Mouse (Mus musculus) kidney, embryonic 15.5 days (tissue): ENCODE measurements at regions not wholly inside any gene's neighbourhood (a gene's known extent, or its start where the extent isn't known, plus 50 kb on each side); places are given as distances from the start of the nearest gene placed in this dataset.

Source experiments
- ATAC-seq: fragments of 200-750 bp; cut with Nextera tagmentation; replicated peaks from 2 replicates; pipeline ENCODE4 v1.8.0; 2017; ENCODE audit warnings: moderate TSS enrichment; ENCODE audit not compliant: low FRiP score
- H3K27ac ChIP-seq: fragments of 300-500 bp; sonication (generic); 2 replicates; pipeline ENCODE4 v1.5.1; 2015; ENCODE audit warnings: mild to moderate bottlenecking, inconsistent platforms
- H3K27me3 ChIP-seq: fragments of 300-500 bp; sonication (generic); 2 replicates; pipeline ENCODE4 v1.6.1; 2015; ENCODE audit warnings: inconsistent platforms
- H3K36me3 ChIP-seq: fragments of 300-500 bp; sonication (generic); 2 replicates; pipeline ENCODE4 v1.6.1; 2015; ENCODE audit warnings: inconsistent platforms
- H3K4me1 ChIP-seq: fragments of 300-500 bp; sonication (generic); 2 replicates; pipeline ENCODE4 v1.6.1; 2015; ENCODE audit warnings: inconsistent platforms
- H3K4me2 ChIP-seq: fragments of 300-500 bp; sonication (generic); 2 replicates; pipeline ENCODE4 v1.6.1; 2015; ENCODE audit warnings: moderate library complexity, mild to moderate bottlenecking, inconsistent platforms
- H3K4me3 ChIP-seq: fragments of 300-500 bp; sonication (generic); replicated peaks from 2 replicates; pipeline ENCODE4 v1.5.1; 2015; ENCODE audit warnings: mild to moderate bottlenecking, inconsistent platforms
- H3K9ac ChIP-seq: fragments of 300-500 bp; sonication (generic); 2 replicates; pipeline ENCODE4 v1.6.1; 2015; ENCODE audit warnings: mild to moderate bottlenecking, inconsistent platforms
- H3K9me3 ChIP-seq: fragments of 300-500 bp; sonication (generic); replicated peaks from 2 replicates; pipeline ENCODE4 v1.6.1; 2016; ENCODE audit warnings: inconsistent platforms
- WGBS: fragments of 180-500 bp; shearing (Covaris S2); methylation state at CpG from one replicate; pipeline ENCODE4 v1.1.7; 2015; ENCODE audit warnings: mixed read lengths; 5-methylcytosine and 5-hydroxymethylcytosine counted together

DNA sequence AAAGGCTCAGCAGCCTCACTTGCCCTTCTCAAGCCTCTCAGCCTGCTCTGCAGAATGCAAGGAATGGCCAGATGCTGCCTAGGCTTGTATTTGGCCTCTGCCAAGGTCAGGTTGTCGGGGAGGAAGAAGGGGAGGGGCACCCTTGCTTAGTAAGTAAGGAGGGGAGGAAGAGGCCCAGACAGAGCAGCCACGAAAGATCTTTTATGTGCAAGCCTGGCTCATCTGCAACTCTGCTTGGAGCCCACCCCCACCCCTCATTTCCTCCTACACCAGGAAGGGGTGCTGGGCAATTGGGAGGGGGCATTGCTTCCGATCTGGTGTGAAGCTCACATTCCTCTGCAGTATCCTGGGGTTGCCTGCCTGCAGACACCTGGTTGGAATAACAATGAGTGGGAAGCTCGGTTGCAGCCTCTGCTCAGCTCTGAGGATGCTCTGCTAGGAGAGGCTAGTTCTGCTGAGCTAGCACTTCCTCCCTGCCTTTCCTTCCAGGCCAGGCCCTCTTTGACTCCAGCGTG is 1169.9 kb upstream of the A1bg start:
- no peaks in the 10 kb centered on the region for H3K36me3 ChIP-seq
- H3K4me3 ChIP-seq = no peak overlapping the region
- 3% methylated on average over 5 of the region's 5 CpGs for WGBS
- no peak overlapping the region for H3K4me2 ChIP-seq
- H3K27me3 ChIP-seq = no peaks in the 10 kb centered on the region
- no peak overlapping the region for H3K9ac ChIP-seq
- H3K4me1 ChIP-seq = peaks cover 17% of the 10 kb centered on the region
- no peaks in the 10 kb centered on the region for H3K9me3 ChIP-seq
- peak overlapping the region; percentile 38; the same call in 1 of the 2 replicates for H3K27ac ChIP-seq
- ATAC-seq = peak; percentile 76

DNA sequence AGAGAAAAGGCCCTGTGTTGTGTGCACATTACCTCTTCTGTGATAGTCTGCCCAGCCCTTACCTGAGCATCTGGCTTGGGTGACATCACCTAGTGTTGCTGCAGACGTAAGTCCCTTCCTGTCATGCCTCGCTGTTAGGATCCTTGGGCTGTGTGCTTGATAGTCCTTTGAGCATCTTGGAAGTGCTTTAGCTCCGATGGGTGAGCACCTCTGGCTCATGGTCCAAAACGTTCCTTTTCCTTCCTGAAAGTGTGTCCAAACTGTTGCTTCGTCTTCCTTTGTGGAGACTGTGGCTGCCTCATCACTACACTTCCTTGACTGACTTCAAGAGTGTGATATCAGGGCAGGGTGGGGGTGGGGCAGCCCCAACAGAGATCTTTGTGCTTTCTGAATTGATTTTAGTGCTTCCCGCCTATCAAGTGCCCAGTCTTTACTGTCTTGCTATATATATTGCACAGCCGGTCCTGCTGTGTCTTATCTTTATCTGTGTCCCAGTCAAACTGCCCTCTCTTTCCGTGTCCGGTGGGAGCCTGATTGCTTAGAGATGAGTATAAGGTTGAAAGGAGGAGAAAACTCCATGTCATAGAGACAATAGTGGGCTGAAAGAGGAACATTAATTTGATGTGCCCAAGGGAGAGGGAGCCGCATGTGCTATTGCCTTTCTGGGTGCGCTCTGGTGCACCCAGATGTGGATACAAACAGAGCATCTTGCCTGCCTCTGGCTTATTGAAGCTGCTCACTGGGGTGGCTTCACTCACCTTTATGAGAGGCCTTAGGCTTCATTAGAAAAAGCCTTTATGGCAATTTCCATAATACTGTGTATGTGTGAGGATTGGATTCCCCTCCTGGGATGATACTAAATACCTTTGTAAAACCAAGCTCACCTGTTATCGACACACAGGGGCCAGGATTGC is 1169.2 kb upstream of the A1bg start:
- Histone ChIP-seq H3K9ac (no peak overlapping the region), H3K4me2 (no peak overlapping the region), H3K4me3 (no peak overlapping the region), H3K27ac (peak overlapping the region; percentile 38), H3K36me3 (no peaks in the 10 kb centered on the region), H3K4me1 (peaks cover 21% of the 10 kb centered on the region), H3K9me3 (no peaks in the 10 kb centered on the region), H3K27me3 (no peaks in the 10 kb centered on the region)
- WGBS = 52% methylated on average over 12 of the region's 12 CpGs
- ATAC-seq = no peak

DNA sequence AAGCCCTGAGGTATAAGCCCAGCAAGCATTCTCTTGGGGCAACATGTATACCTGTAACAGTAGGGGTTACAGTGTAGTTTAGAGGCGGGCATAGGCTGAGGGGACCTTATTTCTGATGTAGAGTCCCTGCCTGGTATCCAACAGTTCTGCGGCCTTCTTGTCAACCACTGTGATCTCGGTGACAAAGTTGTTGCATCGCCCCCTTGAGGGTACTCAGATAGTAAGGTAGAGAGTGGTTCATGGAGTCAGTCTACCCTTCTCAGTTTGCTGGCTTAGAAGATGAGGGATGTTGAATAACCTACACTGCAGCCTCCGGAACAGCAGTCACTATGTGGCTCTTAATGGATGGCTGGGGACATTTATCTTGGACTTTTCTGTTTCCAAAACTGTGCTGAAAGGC is 1168.3 kb upstream of the A1bg start:
- H3K4me2 ChIP-seq = no peak overlapping the region
- 89% methylated on average over 5 of the region's 5 CpGs for WGBS
- ATAC-seq = no peak
- H3K36me3 ChIP-seq = no peaks in the 10 kb centered on the region
- no peak overlapping the region for H3K4me3 ChIP-seq
- no peaks in the 10 kb centered on the region for H3K27me3 ChIP-seq
- peaks cover 21% of the 10 kb centered on the region for H3K4me1 ChIP-seq
- no peak overlapping the region for H3K9ac ChIP-seq
- no peaks in the 10 kb centered on the region for H3K9me3 ChIP-seq
- no peak overlapping the region for H3K27ac ChIP-seq

DNA sequence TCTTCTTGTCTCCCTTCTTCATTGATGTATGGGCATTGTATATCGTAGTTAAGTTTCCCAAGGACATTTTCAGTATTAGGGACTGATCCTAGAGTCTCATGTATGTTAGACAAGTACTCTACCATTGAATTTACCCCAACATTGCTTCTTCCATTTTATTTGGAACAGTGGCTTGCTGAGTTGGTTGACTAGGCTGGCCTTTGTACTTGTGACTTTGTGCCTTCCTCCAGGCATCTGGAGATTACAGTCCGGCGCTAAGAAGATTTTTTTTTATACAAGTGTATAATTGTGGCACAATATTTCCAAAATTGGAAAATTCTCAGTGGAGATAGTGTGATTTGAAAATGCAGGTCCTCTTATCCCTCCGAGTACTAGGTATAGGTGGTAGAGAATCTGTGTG is 1165.5 kb upstream of the A1bg start:
- Histone ChIP-seq H3K27me3 (no peaks in the 10 kb centered on the region), H3K9me3 (no peaks in the 10 kb centered on the region), H3K9ac (no peak overlapping the region), H3K4me1 (peaks cover 21% of the 10 kb centered on the region), H3K36me3 (no peaks in the 10 kb centered on the region), H3K4me2 (no peak overlapping the region), H3K4me3 (no peak overlapping the region), H3K27ac (no peak overlapping the region)
- ATAC-seq = no peak
- 93% methylated on average over 4 of the region's 4 CpGs for WGBS

DNA sequence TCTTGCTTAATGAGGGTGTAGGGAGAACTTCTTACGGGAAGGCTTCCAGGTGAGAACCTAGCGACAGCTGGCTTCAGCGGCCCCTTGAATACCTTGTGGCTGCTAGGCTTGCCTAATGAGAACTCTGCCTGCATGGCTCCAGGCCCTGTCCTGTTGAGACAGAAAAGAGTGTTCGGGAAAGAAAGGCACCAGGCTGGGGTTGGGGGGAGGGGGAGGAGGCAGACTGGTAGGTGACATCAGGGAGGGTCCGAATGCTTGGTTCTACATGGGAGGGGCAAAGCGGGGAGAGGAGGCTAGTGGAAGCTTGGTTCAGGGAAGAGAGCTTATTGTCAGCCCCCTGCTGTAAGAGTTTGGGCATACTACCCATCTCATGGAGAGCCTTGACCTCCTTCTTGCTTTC is 1164.9 kb upstream of the A1bg start:
- Histone ChIP-seq H3K4me1 (peaks cover 17% of the 10 kb centered on the region), H3K9me3 (no peaks in the 10 kb centered on the region), H3K36me3 (no peaks in the 10 kb centered on the region), H3K27ac (no peak overlapping the region), H3K4me3 (no peak overlapping the region), H3K9ac (no peak overlapping the region), H3K27me3 (no peaks in the 10 kb centered on the region), H3K4me2 (no peak overlapping the region)
- 67% methylated on average over 6 of the region's 6 CpGs for WGBS
- ATAC-seq = no peak

DNA sequence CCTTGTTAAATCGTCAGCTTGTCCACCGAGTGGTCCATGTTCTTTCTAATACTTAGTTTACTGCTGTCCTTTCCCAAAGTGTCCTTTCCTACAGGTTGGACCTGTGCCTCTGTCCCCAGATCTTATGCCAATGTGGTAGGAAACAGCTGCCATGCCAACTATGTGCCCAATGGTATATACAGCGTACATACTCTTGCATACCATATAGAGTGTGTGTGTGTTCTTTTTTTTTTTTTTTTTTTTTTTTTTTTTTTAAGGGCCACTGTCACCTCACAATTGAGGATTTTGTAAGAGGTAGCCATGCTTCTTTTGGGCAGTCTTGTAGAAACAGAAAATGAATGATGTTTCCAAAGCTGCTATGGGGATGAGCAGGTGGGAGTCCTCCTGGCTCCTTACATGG is 1163.2 kb upstream of the A1bg start:
- ATAC-seq = no peak
- Histone ChIP-seq H3K36me3 (no peaks in the 10 kb centered on the region), H3K4me2 (no peak overlapping the region), H3K9me3 (no peaks in the 10 kb centered on the region), H3K9ac (no peak overlapping the region), H3K27me3 (no peaks in the 10 kb centered on the region), H3K27ac (no peak overlapping the region), H3K4me1 (peaks cover 5% of the 10 kb centered on the region), H3K4me3 (no peak overlapping the region)
- WGBS = 91% methylated on average over 3 of the region's 3 CpGs

DNA sequence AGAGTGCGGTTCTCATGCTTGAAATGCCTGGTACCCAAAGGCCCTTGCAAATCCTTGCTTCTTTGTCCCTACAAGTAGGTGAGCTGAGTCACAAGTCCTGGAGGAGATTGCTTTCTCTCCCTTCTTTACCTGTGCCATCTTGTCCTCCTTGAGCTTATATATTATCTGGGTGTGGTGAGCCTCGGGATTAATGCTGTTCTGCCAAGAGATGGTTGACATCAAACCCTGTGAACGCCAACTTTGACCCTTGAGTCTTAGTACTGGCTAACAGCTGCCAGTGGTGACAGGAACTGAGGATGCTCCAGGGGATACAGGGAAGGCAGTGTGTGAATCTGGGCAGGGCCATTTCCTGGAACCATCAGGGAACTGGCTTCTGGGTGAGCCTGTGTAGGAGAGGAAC is 1160.5 kb upstream of the A1bg start:
- Histone ChIP-seq H3K27ac (no peak overlapping the region), H3K4me3 (no peak overlapping the region), H3K4me1 (peaks cover 9% of the 10 kb centered on the region), H3K36me3 (no peaks in the 10 kb centered on the region), H3K4me2 (no peak overlapping the region), H3K9me3 (no peaks in the 10 kb centered on the region), H3K27me3 (no peaks in the 10 kb centered on the region), H3K9ac (no peak overlapping the region)
- WGBS = 92% methylated on average over 3 of the region's 3 CpGs
- no peak for ATAC-seq

DNA sequence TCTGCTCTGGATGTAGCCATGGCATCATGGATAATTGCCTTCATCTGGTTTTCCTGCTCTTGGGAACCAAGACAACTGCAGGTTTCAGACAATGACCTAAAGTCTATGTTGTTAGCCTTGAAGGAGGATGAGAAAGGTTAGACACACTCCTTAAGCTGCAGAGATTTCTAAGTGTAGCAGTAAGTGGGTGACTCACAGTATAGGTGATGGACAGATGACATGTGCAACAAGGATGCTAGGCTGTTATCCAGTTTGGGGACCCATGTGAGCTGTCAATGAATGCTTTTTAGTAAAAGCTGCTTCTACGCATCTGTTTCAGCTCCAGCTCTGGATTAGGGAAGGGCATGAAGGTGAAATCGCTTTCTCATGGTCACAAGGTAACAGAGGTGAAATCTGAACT is 1159.7 kb upstream of the A1bg start:
- Histone ChIP-seq H3K27ac (no peak overlapping the region), H3K27me3 (no peaks in the 10 kb centered on the region), H3K4me2 (no peak overlapping the region), H3K4me1 (peaks cover 7% of the 10 kb centered on the region), H3K9ac (no peak overlapping the region), H3K36me3 (no peaks in the 10 kb centered on the region), H3K4me3 (no peak overlapping the region), H3K9me3 (no peaks in the 10 kb centered on the region)
- no peak for ATAC-seq
- WGBS = 89% methylated on average over 2 of the region's 2 CpGs

DNA sequence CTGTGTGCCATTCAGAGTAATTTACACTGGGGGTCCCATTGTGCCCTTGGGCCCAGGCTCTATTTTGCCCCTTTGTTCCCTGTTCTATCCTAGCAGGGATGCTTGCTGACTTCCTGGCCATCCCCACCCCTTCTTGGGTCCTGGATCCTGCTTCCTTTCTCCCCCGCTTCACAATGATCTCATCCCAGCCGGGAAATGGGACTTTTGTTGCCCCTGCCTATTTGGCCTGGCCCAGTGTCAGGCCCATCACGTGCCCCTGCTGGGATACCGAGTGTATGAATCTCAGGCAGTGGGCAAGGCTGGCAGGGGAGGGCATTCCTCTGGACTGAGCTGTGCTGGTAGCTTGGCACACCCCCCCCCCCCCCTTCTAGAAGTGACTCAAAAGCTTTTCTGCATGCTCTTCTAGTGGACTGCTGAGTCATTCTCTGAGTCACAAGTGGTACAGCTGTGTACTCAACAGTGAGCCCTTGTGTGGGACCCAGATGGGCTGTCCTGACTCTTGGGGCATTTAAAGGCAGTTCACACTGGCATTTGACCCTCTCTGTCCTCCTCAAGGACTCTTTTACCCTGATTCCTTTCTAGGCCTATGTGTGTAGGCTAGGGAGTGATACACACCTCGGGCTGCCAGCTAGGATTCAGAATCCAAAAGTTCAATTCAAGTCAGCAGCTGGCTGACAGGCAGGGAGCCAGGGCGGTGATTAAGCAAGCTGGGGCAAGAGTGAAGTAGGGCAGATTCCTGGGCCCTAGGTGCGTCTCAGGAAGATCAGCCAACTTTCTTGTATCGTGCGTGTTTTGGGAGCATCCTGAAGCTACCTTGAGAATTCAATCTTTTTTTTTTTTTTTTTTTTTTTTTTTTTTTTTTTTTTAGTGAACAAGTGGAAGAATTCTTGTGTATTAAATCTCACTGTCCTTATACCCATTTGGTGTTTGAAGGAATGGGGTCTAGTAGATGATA is 1156.6 kb upstream of the A1bg start:
- no peak overlapping the region for H3K4me3 ChIP-seq
- H3K4me1 ChIP-seq = peaks cover 4% of the 10 kb centered on the region; the same call in 1 of the 2 replicates
- H3K36me3 ChIP-seq = no peaks in the 10 kb centered on the region
- H3K27ac ChIP-seq = no peak overlapping the region
- no peak overlapping the region for H3K4me2 ChIP-seq
- H3K9me3 ChIP-seq = no peaks in the 10 kb centered on the region
- peak; percentile 70; the same call in 1 of the 2 replicates for ATAC-seq
- 74% methylated on average over 9 of the region's 9 CpGs for WGBS
- no peak overlapping the region for H3K9ac ChIP-seq
- H3K27me3 ChIP-seq = no peaks in the 10 kb centered on the region

DNA sequence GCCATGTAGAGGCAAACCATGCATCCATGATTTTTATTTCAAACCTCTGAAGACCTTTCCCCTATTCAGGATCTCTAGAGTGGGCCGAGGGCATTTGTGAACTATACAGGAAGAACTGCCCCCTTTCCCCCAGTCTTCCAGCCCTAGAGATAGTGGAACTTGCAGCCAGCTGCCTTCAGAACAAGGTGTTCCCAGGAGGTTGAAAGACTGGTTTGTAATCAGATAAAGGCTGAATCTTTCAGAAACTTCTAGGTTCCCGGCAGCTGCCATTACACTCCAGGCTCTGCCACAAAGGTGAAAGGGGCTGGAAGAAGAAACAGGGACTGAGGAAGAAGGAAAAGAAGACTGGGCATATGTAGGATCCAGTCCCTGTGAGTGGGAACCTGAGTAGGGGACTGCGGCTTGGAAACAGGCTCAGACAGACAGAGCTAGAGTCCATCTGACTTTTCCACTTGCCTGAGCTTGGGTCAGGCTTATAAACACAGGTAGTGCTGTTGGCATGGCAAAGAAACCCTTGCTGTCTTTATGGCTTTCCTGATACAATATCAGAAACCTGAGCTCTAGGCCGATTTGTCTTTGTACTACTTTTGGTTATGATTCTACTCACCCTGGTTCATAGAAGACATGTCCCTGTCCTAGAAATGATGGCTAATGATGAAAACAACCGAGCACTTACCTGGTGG is 1153.9 kb upstream of the A1bg start:
- H3K27me3 ChIP-seq = no peaks in the 10 kb centered on the region
- H3K9me3 ChIP-seq = no peaks in the 10 kb centered on the region
- no peak overlapping the region for H3K9ac ChIP-seq
- no peak overlapping the region for H3K4me2 ChIP-seq
- no peaks in the 10 kb centered on the region for H3K36me3 ChIP-seq
- H3K27ac ChIP-seq = no peak overlapping the region
- no peak overlapping the region for H3K4me3 ChIP-seq
- WGBS = 89% methylated on average over 5 of the region's 5 CpGs
- ATAC-seq = no peak
- peaks cover 4% of the 10 kb centered on the region; the same call in 1 of the 2 replicates for H3K4me1 ChIP-seq

DNA sequence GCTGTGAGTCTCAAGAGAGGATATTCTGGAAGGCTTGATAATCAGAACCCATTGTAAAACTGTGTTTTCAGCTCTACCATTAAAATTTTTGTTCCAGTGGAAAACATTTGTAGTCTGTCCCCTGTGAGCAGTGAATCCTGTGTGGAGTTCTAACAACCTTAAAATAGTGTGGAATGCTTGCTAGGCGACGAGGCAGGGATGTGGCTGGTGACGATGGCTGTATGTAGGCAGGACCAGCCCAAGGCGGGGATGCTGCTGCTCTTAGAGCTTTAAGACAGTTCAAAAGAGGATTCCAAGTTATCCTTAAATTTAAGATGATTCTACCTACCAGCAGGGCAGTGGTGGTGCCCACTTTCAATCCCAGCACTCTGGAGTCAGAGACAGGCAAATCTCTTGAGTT is 1151.9 kb upstream of the A1bg start:
- 82% methylated on average over 4 of the region's 4 CpGs for WGBS
- no peak for ATAC-seq
- no peak overlapping the region for H3K9ac ChIP-seq
- no peaks in the 10 kb centered on the region for H3K36me3 ChIP-seq
- no peak overlapping the region for H3K4me2 ChIP-seq
- no peak overlapping the region for H3K27ac ChIP-seq
- no peaks in the 10 kb centered on the region for H3K9me3 ChIP-seq
- H3K4me1 ChIP-seq = peaks cover 4% of the 10 kb centered on the region; the same call in 1 of the 2 replicates
- no peaks in the 10 kb centered on the region for H3K27me3 ChIP-seq
- H3K4me3 ChIP-seq = no peak overlapping the region
